Mouse (Mus musculus): ENCODE results near the gene Ttyh2. TPM values are rescaled to one million over a fixed set of nuclear protein-coding genes. Genes with fewer than 3 reads are reported as not detected.

The Ttyh2 gene
- polyA plus RNA-seq, 1 experiment from 2014 or later: 17.3 TPM

Other genes with a start within 250 kb of the Ttyh2 start
- gene Rpl38, start 6.9 kb upstream of the Ttyh2 start, polyA plus RNA-seq (2015; fragmentation: Nextera tagmentation; extraction: Ambion mirVana): 797 and 998 TPM in 2 replicates
- gene Dnaic2, start 52.0 kb downstream of the Ttyh2 start, polyA plus RNA-seq (2015; fragmentation: Nextera tagmentation; extraction: Ambion mirVana): 0.25 and 0.84 TPM in 2 replicates
- 0.53 and 0.75 TPM in 2 replicates for gene Kif19a, start 90.0 kb downstream of the Ttyh2 start, polyA plus RNA-seq (2015; fragmentation: Nextera tagmentation; extraction: Ambion mirVana)
- 0.65 and 1.3 TPM in 2 replicates for gene Btbd17, start 120.5 kb downstream of the Ttyh2 start, polyA plus RNA-seq (2015; fragmentation: Nextera tagmentation; extraction: Ambion mirVana)
- gene Gpr142, start 123.5 kb downstream of the Ttyh2 start, polyA plus RNA-seq (2015; fragmentation: Nextera tagmentation; extraction: Ambion mirVana): 0.36 and 0.41 TPM in 2 replicates
- 23.0 and 23.7 TPM in 2 replicates for gene Gprc5c, start 175.7 kb downstream of the Ttyh2 start, polyA plus RNA-seq (2015; fragmentation: Nextera tagmentation; extraction: Ambion mirVana)
- gene Cd300a, start 214.6 kb downstream of the Ttyh2 start, polyA plus RNA-seq (2015; fragmentation: Nextera tagmentation; extraction: Ambion mirVana): 2.3 and 2.5 TPM in 2 replicates